Mouse (Mus musculus): ENCODE measurements around the gene Ghitm. TPM values are rescaled to one million over a fixed set of nuclear protein-coding genes. Genes with fewer than 3 reads are reported as not detected.

The Ghitm gene
- 108 and 112 TPM in 2 replicates for polyA plus RNA-seq (2012; rRNA removed)

DNA sequence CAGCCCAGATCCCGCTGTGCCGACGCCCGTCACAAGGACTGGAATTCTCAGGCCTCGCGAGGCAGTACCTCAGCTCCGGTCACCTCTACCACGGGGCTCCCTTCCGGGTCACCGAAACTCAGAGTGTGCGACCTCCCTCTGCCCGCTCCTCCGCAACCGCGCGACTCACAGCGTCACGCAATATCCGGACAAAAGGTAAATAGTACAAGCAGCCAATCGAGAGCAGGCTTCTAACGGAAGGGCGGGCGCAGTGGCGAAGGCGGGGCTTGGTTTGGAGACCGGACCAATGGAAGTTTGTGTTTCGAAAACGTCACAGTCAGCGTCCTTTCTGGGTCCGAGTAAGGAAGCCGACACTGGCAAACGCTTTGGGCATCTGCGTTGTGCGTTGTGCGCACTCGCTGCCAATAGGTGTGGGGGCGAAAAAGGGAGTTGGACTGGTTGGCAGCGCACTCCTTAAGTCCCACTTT lies at the start of gene Ghitm:
Gene Ghitm (minus strand): TSS at position 146 of the 467 bp plus-strand sequence.

DNA sequence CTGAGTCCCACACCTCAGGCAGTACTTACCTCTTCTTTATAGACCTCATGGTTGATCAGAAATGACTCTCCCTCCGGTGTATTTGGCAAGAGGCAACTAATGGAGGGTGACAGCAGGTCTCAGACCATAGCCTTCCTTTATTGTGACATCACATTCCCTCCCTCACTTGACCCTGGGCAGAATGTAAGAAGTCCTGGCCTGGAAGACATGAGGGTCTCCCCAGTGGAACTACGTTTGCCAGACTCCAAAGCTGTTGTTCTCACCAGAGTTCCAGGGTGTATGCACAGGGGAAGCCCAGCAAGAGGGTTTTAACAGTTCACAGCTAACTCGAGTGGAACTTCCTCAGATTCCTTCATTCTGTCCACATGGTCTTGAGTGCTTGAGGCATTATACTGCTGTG lies 21.1 kb downstream of the Ghitm start, which contains the start of gene 2610528A11Rik:
Gene 2610528A11Rik (minus strand): TSS at position 101 of the 400 bp plus-strand sequence.

DNA sequence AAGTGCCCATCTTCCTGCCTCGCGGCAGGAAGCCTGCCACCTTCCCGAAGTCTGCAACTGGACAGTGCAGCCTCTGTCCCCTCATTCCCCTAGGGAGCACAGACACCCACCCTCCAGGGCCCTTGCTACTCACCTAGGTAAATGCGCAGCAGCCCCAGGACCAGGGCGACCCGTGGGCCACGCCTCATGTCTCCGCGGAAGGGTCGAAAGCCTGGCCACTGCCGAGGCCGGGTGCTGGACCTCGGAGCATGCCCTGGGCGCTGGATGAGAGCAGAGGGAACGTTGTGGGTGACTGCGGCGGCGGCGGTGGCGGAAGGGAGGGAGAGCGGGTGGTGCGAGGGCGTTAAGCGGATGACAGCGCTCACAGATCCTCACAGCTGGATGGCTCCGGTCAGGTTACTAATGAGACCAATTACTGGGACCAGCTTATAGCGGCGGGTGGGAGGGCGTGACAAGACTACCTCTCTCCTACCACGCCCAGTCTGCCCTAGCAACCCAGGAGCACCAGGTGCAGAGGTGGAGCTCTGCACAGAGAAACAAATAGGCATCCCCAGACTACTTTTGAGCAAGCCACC lies 37.0 kb downstream of the Ghitm start, which contains the start of gene Cdhr1:
Gene Cdhr1 (minus strand): TSS at position 392 of the 575 bp plus-strand sequence.

Other genes starting within 250 kb of the Ghitm start
- gene Ccser2, start 166.5 kb downstream of the Ghitm start, polyA plus RNA-seq (2012; rRNA removed) = 13.8 and 22.1 TPM in 2 replicates
- 0.05 TPM in 1 of 2 replicates, not detected in the other for gene Rgr, start 86.3 kb downstream of the Ghitm start, polyA plus RNA-seq (2012; rRNA removed)
- 0.01 TPM in 1 of 2 replicates, not detected in the other for gene Lrit1, start 80.4 kb downstream of the Ghitm start, polyA plus RNA-seq (2012; rRNA removed)
- not detected in 2 replicates for gene Lrit2, start 67.3 kb downstream of the Ghitm start, polyA plus RNA-seq (2012; rRNA removed)
- 0.79 and 2.1 TPM in 2 replicates for gene Cdhr1, start 36.9 kb downstream of the Ghitm start, polyA plus RNA-seq (2012; rRNA removed)
- 0.16 and 0.29 TPM in 2 replicates for gene 2610528A11Rik, start 21.2 kb downstream of the Ghitm start, polyA plus RNA-seq (2012; rRNA removed)